Mouse (Mus musculus) intestine, embryonic 14.5 days (tissue): ENCODE data around the gene Efcab12. TPM values are rescaled to one million over a fixed set of nuclear protein-coding genes. Genes with fewer than 3 reads are reported as not detected.
"Not testable (repeated sequence)": the region's sequence is repeated elsewhere in the genome, so short reads cannot be mapped to it uniquely, and the experiment has no call there.

Source experiments
- ATAC-seq: fragments of 200-750 bp; cut with Nextera tagmentation; replicated peaks from 2 replicates; pipeline ENCODE4 v1.8.0; 2017; ENCODE audit warnings: low read depth, moderate number of reproducible peaks, moderate TSS enrichment, moderate library complexity; ENCODE audit not compliant: low FRiP score, low TSS enrichment
- DNase-seq: peaks from one replicate; pipeline ENCODE4 v3.0.0-alpha.2; 2018; ENCODE audit warnings: low spot score
- H3K27ac ChIP-seq: fragments of 300-500 bp; sonication (generic); 2 replicates; pipeline ENCODE4 v1.5.1; 2014; ENCODE audit warnings: low read depth, mild to moderate bottlenecking, control low read depth
- H3K27me3 ChIP-seq: fragments of 300-500 bp; sonication (generic); replicated peaks from 2 replicates; pipeline ENCODE4 v1.6.1; 2014; ENCODE audit warnings: low read length, control low read depth; ENCODE audit not compliant: control insufficient read depth, insufficient read depth
- H3K36me3 ChIP-seq: fragments of 300-500 bp; sonication (generic); 2 replicates; pipeline ENCODE4 v1.6.1; 2014; ENCODE audit warnings: low read length, control low read depth; ENCODE audit not compliant: control insufficient read depth, insufficient read depth
- H3K4me1 ChIP-seq: fragments of 300-500 bp; sonication (generic); replicated peaks from 2 replicates; pipeline ENCODE4 v1.6.1; 2014; ENCODE audit warnings: low read length, control low read depth, mixed read lengths; ENCODE audit not compliant: control insufficient read depth, insufficient read depth
- H3K4me2 ChIP-seq: fragments of 300-500 bp; sonication (generic); 2 replicates; pipeline ENCODE4 v1.6.1; 2014; ENCODE audit warnings: low read length
- H3K4me3 ChIP-seq: fragments of 300-500 bp; sonication (generic); 2 replicates; pipeline ENCODE4 v1.5.1; 2014; ENCODE audit warnings: low read depth, low read length, control low read depth, mixed read lengths
- H3K9ac ChIP-seq: fragments of 300-500 bp; sonication (generic); 2 replicates; pipeline ENCODE4 v1.6.1; 2014; ENCODE audit warnings: mild to moderate bottlenecking, low read length
- H3K9me3 ChIP-seq: fragments of 300-500 bp; sonication (generic); 2 replicates; pipeline ENCODE4 v1.6.1; 2016; ENCODE audit warnings: low read length, control low read depth; ENCODE audit not compliant: control insufficient read depth
- WGBS: fragments of 180-500 bp; shearing (Covaris S2); extraction: QIAGEN DNeasy Blood & Tissue Kit; methylation state at CpG from one replicate; pipeline ENCODE4 v1.1.7; 2014; 5-methylcytosine and 5-hydroxymethylcytosine counted together
- polyA plus RNA-seq: library from polyadenylated mRNA; unstranded; fragments of >200 nt; fragmentation: Nextera tagmentation; extraction: Ambion mirVana; gene quantifications from 2 replicates; pipeline ENCODE4 v1.2.1, GENCODE M21; 2014

Efcab12 gene
- polyA plus RNA-seq, result 0.67 and 0.69 TPM in 2 replicates

DNA sequence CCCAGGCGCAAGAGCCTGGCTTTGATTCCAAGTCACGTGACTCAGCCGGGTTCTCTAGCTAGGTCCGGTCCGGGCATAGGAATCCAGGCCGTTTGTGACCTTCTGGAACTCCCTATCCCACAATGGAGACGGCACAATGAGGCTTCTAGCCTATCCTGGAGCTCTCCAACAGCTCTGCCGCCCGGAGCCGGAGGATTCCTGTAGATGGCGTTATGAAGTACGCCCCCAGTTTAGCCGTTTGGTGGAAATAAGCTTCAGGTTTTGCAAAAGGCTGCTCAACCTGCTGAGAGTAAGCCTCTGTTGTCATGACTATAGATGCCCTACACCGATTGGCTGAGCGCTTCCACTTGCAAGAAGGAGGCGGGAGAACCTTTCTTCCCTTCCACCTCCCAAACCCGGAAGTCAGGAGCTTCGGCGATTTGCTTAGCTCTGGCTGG, at the start of gene Efcab12:
Gene Efcab12, minus strand, starts transcription at position 252 of the 437 bp plus-strand sequence.
- peak within 1 kb of the TSS; percentile 25 for H3K4me3 ChIP-seq
- H3K4me2 ChIP-seq, result peak within 1 kb of the TSS; percentile 60
- peak; percentile 74 for DNase-seq
- peaks cover 21% of the 10 kb centered on the region for H3K36me3 ChIP-seq
- 4% methylated on average over 19 of the region's 19 CpGs for WGBS
- peak; percentile 88 for ATAC-seq
- H3K4me1 ChIP-seq, result no peaks in the 10 kb centered on the region; the same call in 1 of the 2 replicates
- no peak within 1 kb of the TSS for H3K27ac ChIP-seq
- H3K27me3 ChIP-seq, result no peaks in the 10 kb centered on the region
- no peaks in the 10 kb centered on the region for H3K9me3 ChIP-seq
- H3K9ac ChIP-seq, result peak within 1 kb of the TSS; percentile 27; the same call in 1 of the 2 replicates

DNA sequence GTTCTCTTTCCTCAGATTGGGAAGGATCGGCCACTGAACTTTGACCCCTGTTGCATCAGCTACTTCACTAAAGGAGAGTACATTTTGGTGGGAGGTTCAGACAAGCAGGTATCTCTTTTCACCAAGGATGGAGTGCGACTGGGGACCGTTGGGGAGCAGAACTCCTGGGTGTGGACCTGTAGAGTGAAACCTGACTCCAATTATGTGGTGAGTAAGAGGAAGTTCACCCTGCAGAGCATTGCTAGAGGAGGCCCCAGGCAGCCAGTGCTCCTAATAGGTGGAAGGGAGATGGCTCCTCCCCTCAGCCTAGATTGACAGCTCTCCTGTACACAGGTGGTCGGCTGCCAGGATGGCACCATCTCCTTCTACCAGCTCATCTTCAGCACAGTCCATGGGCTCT, 48.7 kb upstream of the Efcab12 start:
- Histone ChIP-seq H3K36me3 (peaks cover 45% of the 10 kb centered on the region), H3K4me3 (no peak overlapping the region), H3K27ac (no peak overlapping the region), H3K9ac (no peak overlapping the region), H3K4me1 (peaks cover 15% of the 10 kb centered on the region), H3K9me3 (peaks cover 6% of the 10 kb centered on the region; the same call in 1 of the 2 replicates), H3K4me2 (no peak overlapping the region), H3K27me3 (no peaks in the 10 kb centered on the region)
- no peak for DNase-seq
- ATAC-seq, result 0 out of 2 replicates have a peak, but pooled peaks have one; percentile 28
- 64% methylated on average over 4 of the region's 4 CpGs for whole genome bisulfite sequencing

DNA sequence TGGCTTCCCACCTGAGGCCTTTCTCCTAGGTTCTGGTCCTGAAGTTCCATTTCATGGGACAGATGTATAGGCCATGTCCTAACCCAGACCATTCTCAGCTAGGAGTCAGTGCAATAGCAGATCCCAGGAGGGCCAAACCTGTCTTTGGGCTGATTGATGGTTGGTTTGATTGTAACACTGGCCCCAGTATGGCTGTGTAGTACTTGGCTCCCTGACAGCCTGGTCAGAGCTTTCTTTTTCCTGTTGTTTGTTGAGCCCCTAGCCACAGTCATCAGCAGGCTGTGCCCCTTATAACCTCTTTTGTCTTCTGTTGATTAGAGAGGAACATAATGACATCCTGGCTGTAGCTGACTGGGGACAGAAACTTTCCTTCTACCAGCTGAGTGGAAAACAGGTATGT, 45.8 kb upstream of the Efcab12 start:
- Histone ChIP-seq H3K4me3 (no peak overlapping the region), H3K4me2 (no peak overlapping the region), H3K4me1 (no peaks in the 10 kb centered on the region; the same call in 1 of the 2 replicates), H3K36me3 (peaks cover 46% of the 10 kb centered on the region), H3K9ac (no peak overlapping the region), H3K27ac (no peak overlapping the region), H3K9me3 (peaks cover 6% of the 10 kb centered on the region; the same call in 1 of the 2 replicates), H3K27me3 (no peaks in the 10 kb centered on the region)
- DNase-seq (no peak), ATAC-seq (no peak)

DNA sequence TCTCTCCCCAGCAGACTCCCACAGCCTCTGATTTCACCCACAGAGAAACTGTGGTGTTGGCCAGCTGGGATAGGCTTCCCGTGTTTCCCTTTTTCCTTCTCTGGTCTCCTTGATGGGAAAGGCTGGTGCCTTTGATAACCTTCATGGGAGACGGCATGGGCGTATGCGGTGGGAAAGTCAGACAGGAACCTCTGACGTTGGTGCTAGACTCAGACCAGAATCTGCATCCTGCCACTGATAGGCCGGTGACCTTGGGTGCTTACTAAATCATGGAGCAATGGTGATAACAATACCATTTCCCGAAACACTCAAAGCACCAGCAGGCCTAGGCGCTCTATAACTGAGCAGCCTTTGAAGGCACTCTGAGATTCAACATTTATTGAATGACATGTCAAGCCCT, 42.5 kb upstream of the Efcab12 start:
- H3K4me1 ChIP-seq, result no peaks in the 10 kb centered on the region; the same call in 1 of the 2 replicates
- no peak for ATAC-seq

DNA sequence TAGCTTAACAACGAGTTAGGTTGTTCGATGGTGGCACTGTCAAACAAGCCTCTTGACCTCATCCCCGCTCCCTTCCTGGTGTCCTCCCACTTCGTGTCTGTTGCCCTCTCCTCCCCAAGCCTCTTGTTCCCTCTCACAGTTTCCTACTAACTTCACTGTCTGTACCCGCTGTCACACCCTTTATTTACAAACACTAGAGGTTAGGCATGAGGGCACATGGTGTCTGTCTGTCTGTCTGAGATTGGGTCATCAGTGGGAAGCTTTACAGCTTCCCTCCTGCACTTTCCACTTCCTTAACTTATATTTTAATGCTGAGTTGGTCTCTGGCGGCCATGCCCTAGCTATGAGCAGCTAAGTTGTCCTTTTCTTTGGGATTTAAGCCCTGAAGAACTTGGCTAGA, 41.5 kb upstream of the Efcab12 start:
- Histone ChIP-seq H3K4me2 (no peak overlapping the region), H3K36me3 (peaks cover 39% of the 10 kb centered on the region), H3K9me3 (no peaks in the 10 kb centered on the region), H3K4me1 (no peaks in the 10 kb centered on the region; the same call in 1 of the 2 replicates), H3K4me3 (no peak overlapping the region), H3K27ac (no peak overlapping the region), H3K27me3 (no peaks in the 10 kb centered on the region), H3K9ac (no peak overlapping the region)
- 68% methylated on average over 6 of the region's 6 CpGs for WGBS
- DNase-seq (no peak), ATAC-seq (no peak)

More for the DNA sequence above, 42.5 kb upstream of the Efcab12 start:
- Histone ChIP-seq H3K36me3 (peaks cover 38% of the 10 kb centered on the region), H3K27me3 (no peaks in the 10 kb centered on the region), H3K4me3 (no peak overlapping the region), H3K27ac (0 out of 2 replicates have a peak overlapping the region, but pooled peaks have one; percentile 9), H3K4me2 (no peak overlapping the region), H3K9ac (no peak overlapping the region), H3K9me3 (no peaks in the 10 kb centered on the region)
- 82% methylated on average over 8 of the region's 8 CpGs for WGBS
- DNase-seq, result no peak

DNA sequence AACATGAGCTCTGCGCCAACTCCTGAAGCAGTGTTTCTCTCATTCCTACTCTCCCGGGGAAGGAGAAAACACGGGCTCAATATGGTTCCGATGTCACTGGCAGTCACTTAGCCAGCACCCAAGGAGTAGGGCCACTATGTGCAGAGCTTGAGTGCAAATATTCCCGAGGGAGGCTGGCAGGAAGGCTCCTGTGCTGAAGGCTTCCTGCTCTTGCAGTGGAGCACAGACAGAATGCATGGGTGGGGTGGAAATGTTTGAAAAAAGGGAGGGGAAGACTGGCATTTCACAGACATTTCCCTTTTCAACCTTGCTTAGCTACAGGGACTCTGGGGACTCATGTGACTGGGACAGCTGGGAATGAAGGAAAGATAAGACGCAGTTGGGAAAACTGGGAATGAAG, 40.5 kb upstream of the Efcab12 start:
- H3K4me3 ChIP-seq, result no peak overlapping the region
- no peak for ATAC-seq
- DNase-seq, result no peak
- peaks cover 36% of the 10 kb centered on the region for H3K36me3 ChIP-seq
- no peak overlapping the region for H3K27ac ChIP-seq
- H3K4me2 ChIP-seq, result no peak overlapping the region
- no peaks in the 10 kb centered on the region for H3K27me3 ChIP-seq
- no peak overlapping the region for H3K9ac ChIP-seq
- H3K9me3 ChIP-seq, result no peaks in the 10 kb centered on the region
- WGBS, result 72% methylated on average over 6 of the region's 6 CpGs
- no peaks in the 10 kb centered on the region; the same call in 1 of the 2 replicates for H3K4me1 ChIP-seq

DNA sequence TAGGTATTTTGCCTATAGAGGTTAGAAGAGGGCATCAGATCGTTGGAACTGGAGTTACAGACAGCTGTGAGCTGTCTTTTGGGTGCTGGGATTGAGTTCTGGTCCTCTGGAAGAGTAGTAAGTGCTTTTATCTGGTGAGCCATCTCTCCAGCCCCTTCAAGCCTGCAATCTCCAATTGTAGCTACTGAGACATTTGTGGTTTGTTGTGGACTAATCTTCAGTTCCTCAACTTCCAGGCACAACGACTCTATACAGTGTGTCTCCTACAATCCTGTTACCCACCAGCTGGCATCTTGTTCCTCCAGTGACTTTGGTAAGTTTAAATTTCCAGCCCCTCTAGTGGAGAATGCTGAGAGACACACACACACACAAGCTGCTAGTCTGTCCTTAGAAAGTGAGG, 39.0 kb upstream of the Efcab12 start:
- H3K4me1 ChIP-seq, result no peaks in the 10 kb centered on the region; the same call in 1 of the 2 replicates
- H3K9ac ChIP-seq, result no peak overlapping the region
- peaks cover 31% of the 10 kb centered on the region for H3K36me3 ChIP-seq
- no peak overlapping the region for H3K4me3 ChIP-seq
- no peak for DNase-seq
- no peaks in the 10 kb centered on the region for H3K9me3 ChIP-seq
- no peak overlapping the region for H3K27ac ChIP-seq
- 86% methylated on average over 2 of the region's 2 CpGs for whole genome bisulfite sequencing
- no peak for ATAC-seq
- H3K27me3 ChIP-seq, result no peaks in the 10 kb centered on the region
- H3K4me2 ChIP-seq, result no peak overlapping the region

DNA sequence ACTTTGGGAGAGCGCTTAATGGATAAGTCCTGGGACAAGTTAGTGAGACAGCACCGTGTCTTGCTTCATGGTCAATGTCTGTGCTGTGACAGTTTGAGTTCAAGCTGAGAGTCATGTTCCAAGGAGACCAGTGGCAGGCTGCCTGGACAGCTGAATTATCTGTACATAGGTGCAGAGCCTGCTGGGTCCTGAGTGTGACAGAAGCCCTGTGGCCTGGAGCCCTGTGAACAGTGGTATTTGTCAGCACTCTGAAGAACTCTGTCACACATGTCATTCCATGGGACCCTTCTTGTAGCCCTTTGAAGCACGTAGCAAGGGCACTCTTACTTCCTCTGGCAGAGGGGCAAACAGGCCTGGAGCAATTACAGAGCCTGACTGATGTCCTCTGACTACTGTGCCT, 33.1 kb upstream of the Efcab12 start:
- not testable (repeated sequence) for ATAC-seq, H3K9ac ChIP-seq, H3K4me2 ChIP-seq, H3K27me3 ChIP-seq, H3K9me3 ChIP-seq, DNase-seq, H3K27ac ChIP-seq, H3K36me3 ChIP-seq, H3K4me3 ChIP-seq, H3K4me1 ChIP-seq
- no CpG with 5 or more reads among the region's 3 CpGs for WGBS

DNA sequence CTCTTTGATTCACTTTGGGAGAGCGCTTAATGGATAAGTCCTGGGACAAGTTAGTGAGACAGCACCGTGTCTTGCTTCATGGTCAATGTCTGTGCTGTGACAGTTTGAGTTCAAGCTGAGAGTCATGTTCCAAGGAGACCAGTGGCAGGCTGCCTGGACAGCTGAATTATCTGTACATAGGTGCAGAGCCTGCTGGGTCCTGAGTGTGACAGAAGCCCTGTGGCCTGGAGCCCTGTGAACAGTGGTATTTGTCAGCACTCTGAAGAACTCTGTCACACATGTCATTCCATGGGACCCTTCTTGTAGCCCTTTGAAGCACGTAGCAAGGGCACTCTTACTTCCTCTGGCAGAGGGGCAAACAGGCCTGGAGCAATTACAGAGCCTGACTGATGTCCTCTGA, 28.9 kb upstream of the Efcab12 start:
- ATAC-seq, H3K9me3 ChIP-seq, H3K4me3 ChIP-seq, H3K27me3 ChIP-seq, H3K36me3 ChIP-seq, DNase-seq, H3K27ac ChIP-seq, H3K9ac ChIP-seq, H3K4me2 ChIP-seq: not testable (repeated sequence)
- H3K4me1 ChIP-seq, result peaks cover 17% of the 10 kb centered on the region; the same call in 1 of the 2 replicates
- WGBS, result no CpG with 5 or more reads among the region's 3 CpGs
